Mouse (Mus musculus) embryonic facial prominence, embryonic 13.5 days (tissue): ENCODE results near the gene Bpifa3. TPM values are rescaled to one million over a fixed set of nuclear protein-coding genes. Genes with fewer than 3 reads are reported as not detected.

Experiments
- ATAC-seq: fragments of 200-750 bp; cut with Nextera tagmentation; 2 replicates; pipeline ENCODE4 v1.8.0; 2017; ENCODE audit warnings: low read depth; ENCODE audit not compliant: insufficient number of reproducible peaks, insufficient read depth, low FRiP score, low TSS enrichment
- H3K27ac ChIP-seq: fragments of 300-500 bp; sonication (generic); 2 replicates; pipeline ENCODE4 v1.5.1; 2015; ENCODE audit warnings: moderate library complexity, mild to moderate bottlenecking, inconsistent platforms
- H3K27me3 ChIP-seq: fragments of 300-500 bp; sonication (generic); 2 replicates; pipeline ENCODE4 v1.6.1; 2015; ENCODE audit warnings: mild to moderate bottlenecking, inconsistent platforms
- H3K36me3 ChIP-seq: fragments of 300-500 bp; sonication (generic); 2 replicates; pipeline ENCODE4 v1.6.1; 2015; ENCODE audit warnings: mild to moderate bottlenecking, inconsistent platforms
- H3K4me1 ChIP-seq: fragments of 300-500 bp; sonication (generic); 2 replicates; pipeline ENCODE4 v1.6.1; 2015; ENCODE audit warnings: inconsistent platforms
- H3K4me2 ChIP-seq: fragments of 300-500 bp; sonication (generic); 2 replicates; pipeline ENCODE4 v1.6.1; 2015; ENCODE audit warnings: moderate library complexity, mild to moderate bottlenecking, inconsistent platforms
- H3K4me3 ChIP-seq: fragments of 300-500 bp; sonication (generic); 2 replicates; pipeline ENCODE4 v1.5.1; 2015; ENCODE audit warnings: mild to moderate bottlenecking, inconsistent platforms
- H3K9ac ChIP-seq: fragments of 300-500 bp; sonication (generic); 2 replicates; pipeline ENCODE4 v1.6.1; 2015; ENCODE audit warnings: mild to moderate bottlenecking, inconsistent platforms
- H3K9me3 ChIP-seq: fragments of 300-500 bp; sonication (generic); 2 replicates; pipeline ENCODE4 v1.6.1; 2016; ENCODE audit warnings: inconsistent platforms
- WGBS: fragments of 180-500 bp; shearing (Covaris S2); methylation state at CpG from one replicate; pipeline ENCODE4 v1.1.7; 2015; ENCODE audit warnings: mixed read lengths; 5-methylcytosine and 5-hydroxymethylcytosine counted together
- polyA plus RNA-seq: library from polyadenylated mRNA; unstranded; fragments of >200 nt; fragmentation: Nextera tagmentation; extraction: Ambion mirVana; gene quantifications from 2 replicates; pipeline ENCODE4 v1.2.1, GENCODE M21; 2015

Gene Bpifa3
- not detected in 2 replicates for polyA plus RNA-seq

GRCm38 (mm10) chr2:154130120-154130519 is at the start of gene Bpifa3:
TSS of gene Bpifa3 (plus strand) at chr2:154130336.
- no peak within 1 kb of the TSS for H3K27ac ChIP-seq
- no peaks in the 10 kb centered on the region for H3K9me3 ChIP-seq
- no peak for ATAC-seq
- no peak within 1 kb of the TSS for H3K4me2 ChIP-seq
- H3K9ac ChIP-seq = no peak within 1 kb of the TSS
- 60% methylated on average over 2 of the region's 2 CpGs for WGBS
- no peaks in the 10 kb centered on the region for H3K36me3 ChIP-seq
- H3K4me3 ChIP-seq = no peak within 1 kb of the TSS
- no peaks in the 10 kb centered on the region for H3K4me1 ChIP-seq
- H3K27me3 ChIP-seq = no peaks in the 10 kb centered on the region

- Histone ChIP-seq H3K4me2 (no peak overlapping the region), H3K36me3 (no peaks in the 10 kb centered on the region), H3K4me1 (no peaks in the 10 kb centered on the region), H3K9me3 (no peaks in the 10 kb centered on the region), H3K9ac (no peak overlapping the region), H3K27ac (no peak overlapping the region), H3K27me3 (no peaks in the 10 kb centered on the region), H3K4me3 (no peak overlapping the region)
- ATAC-seq = no peak
- WGBS = 52% methylated on average over 1 of the region's 1 CpGs
Measured at GRCm38 (mm10) chr2:154097734-154098133, 32.4 kb upstream of the Bpifa3 start.

GRCm38 (mm10) chr2:154117381-154117780 is 12.8 kb upstream of the Bpifa3 start:
- H3K4me1 ChIP-seq = no peaks in the 10 kb centered on the region
- WGBS = 82% methylated on average over 3 of the region's 3 CpGs
- ATAC-seq = no peak
- no peak overlapping the region for H3K27ac ChIP-seq
- H3K4me2 ChIP-seq = no peak overlapping the region
- H3K27me3 ChIP-seq = no peaks in the 10 kb centered on the region
- no peaks in the 10 kb centered on the region for H3K36me3 ChIP-seq
- no peak overlapping the region for H3K4me3 ChIP-seq
- H3K9me3 ChIP-seq = no peaks in the 10 kb centered on the region
- H3K9ac ChIP-seq = no peak overlapping the region

GRCm38 (mm10) chr2:154142580-154142979 is 12.4 kb downstream of the Bpifa3 start, which contains the start of gene Bpifa1:
TSS of gene Bpifa1 (plus strand) at chr2:154142880.
- no peaks in the 10 kb centered on the region for H3K27me3 ChIP-seq
- no peak within 1 kb of the TSS for H3K27ac ChIP-seq
- 74% methylated on average over 4 of the region's 4 CpGs for WGBS
- H3K36me3 ChIP-seq = no peaks in the 10 kb centered on the region
- no peak for ATAC-seq
- no peak within 1 kb of the TSS for H3K4me3 ChIP-seq
- no peaks in the 10 kb centered on the region for H3K4me1 ChIP-seq
- no peak within 1 kb of the TSS for H3K4me2 ChIP-seq
- no peak within 1 kb of the TSS for H3K9ac ChIP-seq
- no peaks in the 10 kb centered on the region for H3K9me3 ChIP-seq

- H3K4me1 ChIP-seq = no peaks in the 10 kb centered on the region
- H3K27ac ChIP-seq = no peak overlapping the region
- no peak for ATAC-seq
- no peaks in the 10 kb centered on the region for H3K9me3 ChIP-seq
- 67% methylated on average over 3 of the region's 3 CpGs for WGBS
- no peak overlapping the region for H3K4me3 ChIP-seq
- H3K36me3 ChIP-seq = no peaks in the 10 kb centered on the region
- H3K27me3 ChIP-seq = no peaks in the 10 kb centered on the region
- no peak overlapping the region for H3K4me2 ChIP-seq
- no peak overlapping the region for H3K9ac ChIP-seq
Measured at GRCm38 (mm10) chr2:154143735-154144134, 13.6 kb downstream of the Bpifa3 start.

- 78% methylated on average over 4 of the region's 4 CpGs for WGBS
- Histone ChIP-seq H3K9me3 (no peaks in the 10 kb centered on the region), H3K4me1 (no peaks in the 10 kb centered on the region), H3K4me2 (no peak overlapping the region), H3K36me3 (no peaks in the 10 kb centered on the region), H3K9ac (no peak overlapping the region), H3K27ac (no peak overlapping the region), H3K27me3 (no peaks in the 10 kb centered on the region), H3K4me3 (no peak overlapping the region)
- no peak for ATAC-seq
Measured at GRCm38 (mm10) chr2:154147496-154147895, 17.4 kb downstream of the Bpifa3 start.

- Histone ChIP-seq H3K4me2 (no peak overlapping the region), H3K9ac (no peak overlapping the region), H3K36me3 (no peaks in the 10 kb centered on the region), H3K27me3 (no peaks in the 10 kb centered on the region), H3K4me1 (no peaks in the 10 kb centered on the region), H3K4me3 (no peak overlapping the region), H3K27ac (no peak overlapping the region), H3K9me3 (no peaks in the 10 kb centered on the region)
- ATAC-seq = no peak
- WGBS = 27% methylated on average over 3 of the region's 3 CpGs
Measured at GRCm38 (mm10) chr2:154158433-154158832, 28.3 kb downstream of the Bpifa3 start.

- 79% methylated on average over 8 of the region's 8 CpGs for WGBS
Measured at GRCm38 (mm10) chr2:154162307-154162706, 32.2 kb downstream of the Bpifa3 start, which contains the start of gene Bpifa5. TSS of gene Bpifa5 (plus strand) at chr2:154162607.

GRCm38 (mm10) chr2:154163306-154163705 is 33.2 kb downstream of the Bpifa3 start:
- WGBS = 85% methylated on average over 5 of the region's 5 CpGs

More at GRCm38 (mm10) chr2:154162307-154162706, 32.2 kb downstream of the Bpifa3 start, which contains the start of gene Bpifa5:
- Histone ChIP-seq H3K9ac (no peak within 1 kb of the TSS), H3K4me2 (no peak within 1 kb of the TSS), H3K27ac (no peak within 1 kb of the TSS), H3K4me3 (no peak within 1 kb of the TSS), H3K9me3 (no peaks in the 10 kb centered on the region), H3K27me3 (no peaks in the 10 kb centered on the region), H3K4me1 (no peaks in the 10 kb centered on the region), H3K36me3 (no peaks in the 10 kb centered on the region)
- ATAC-seq = no peak

GRCm38 (mm10) chr2:154169172-154169571 is 39.0 kb downstream of the Bpifa3 start:
- no peak overlapping the region for H3K9ac ChIP-seq
- ATAC-seq = no peak
- no peak overlapping the region for H3K4me2 ChIP-seq
- no peaks in the 10 kb centered on the region for H3K27me3 ChIP-seq
- no peak overlapping the region for H3K27ac ChIP-seq
- no peak overlapping the region for H3K4me3 ChIP-seq
- H3K4me1 ChIP-seq = no peaks in the 10 kb centered on the region
- H3K36me3 ChIP-seq = no peaks in the 10 kb centered on the region
- WGBS = 62% methylated on average over 3 of the region's 3 CpGs
- H3K9me3 ChIP-seq = no peaks in the 10 kb centered on the region

More at GRCm38 (mm10) chr2:154163306-154163705, 33.2 kb downstream of the Bpifa3 start:
- H3K4me1 ChIP-seq = no peaks in the 10 kb centered on the region
- H3K27me3 ChIP-seq = no peaks in the 10 kb centered on the region
- H3K9me3 ChIP-seq = no peaks in the 10 kb centered on the region
- H3K4me2 ChIP-seq = no peak overlapping the region
- H3K9ac ChIP-seq = no peak overlapping the region
- ATAC-seq = no peak
- no peak overlapping the region for H3K4me3 ChIP-seq
- H3K27ac ChIP-seq = no peak overlapping the region
- no peaks in the 10 kb centered on the region for H3K36me3 ChIP-seq

- no peak for ATAC-seq
- no peak overlapping the region for H3K4me2 ChIP-seq
Measured at GRCm38 (mm10) chr2:154171621-154172020, 41.5 kb downstream of the Bpifa3 start.

GRCm38 (mm10) chr2:154173313-154173712 is 43.2 kb downstream of the Bpifa3 start:
- Histone ChIP-seq H3K9ac (no peak overlapping the region), H3K9me3 (no peaks in the 10 kb centered on the region), H3K4me2 (no peak overlapping the region), H3K4me1 (no peaks in the 10 kb centered on the region), H3K27me3 (no peaks in the 10 kb centered on the region), H3K4me3 (no peak overlapping the region), H3K27ac (no peak overlapping the region), H3K36me3 (no peaks in the 10 kb centered on the region)
- 45% methylated on average over 1 of the region's 1 CpGs for WGBS
- no peak for ATAC-seq

More at GRCm38 (mm10) chr2:154171621-154172020, 41.5 kb downstream of the Bpifa3 start:
- 72% methylated on average over 6 of the region's 6 CpGs for WGBS
- Histone ChIP-seq H3K27me3 (no peaks in the 10 kb centered on the region), H3K4me1 (no peaks in the 10 kb centered on the region), H3K9ac (no peak overlapping the region), H3K36me3 (no peaks in the 10 kb centered on the region), H3K4me3 (no peak overlapping the region), H3K9me3 (no peaks in the 10 kb centered on the region), H3K27ac (no peak overlapping the region)
